Mouse (Mus musculus) limb, embryonic 14.5 days (tissue): ENCODE data around the gene Prrc2b. TPM values are rescaled to one million over a fixed set of nuclear protein-coding genes. Genes with fewer than 3 reads are reported as not detected.

Source experiments
- ATAC-seq: fragments of 200-750 bp; cut with Nextera tagmentation; 2 replicates; pipeline ENCODE4 v1.8.0; 2017; ENCODE audit warnings: low read depth, moderate number of reproducible peaks, moderate TSS enrichment; ENCODE audit not compliant: low FRiP score
- DNase-seq: peaks from one replicate; pipeline ENCODE4 v3.0.0-alpha.2; 2015; ENCODE audit warnings: low spot score
- H3K27ac ChIP-seq: fragments of 300-500 bp; sonication (generic); replicated peaks from 2 replicates; pipeline ENCODE4 v1.5.1; 2014; ENCODE audit warnings: low read depth, mild to moderate bottlenecking, low read length, moderate library complexity, mixed read lengths
- H3K27me3 ChIP-seq: fragments of 300-500 bp; sonication (generic); 2 replicates; pipeline ENCODE4 v1.6.1; 2014; ENCODE audit warnings: low read length, mixed read lengths; ENCODE audit not compliant: control insufficient read depth, insufficient read depth
- H3K36me3 ChIP-seq: fragments of 300-500 bp; sonication (generic); 2 replicates; pipeline ENCODE4 v1.6.1; 2014; ENCODE audit warnings: mild to moderate bottlenecking, low read length, moderate library complexity, mixed read lengths; ENCODE audit not compliant: control insufficient read depth, insufficient read depth
- H3K4me1 ChIP-seq: fragments of 300-500 bp; sonication (generic); 2 replicates; pipeline ENCODE4 v1.6.1; 2014; ENCODE audit warnings: antibody characterized with exemption, low read length, mixed read lengths; ENCODE audit not compliant: control insufficient read depth, insufficient read depth
- H3K4me2 ChIP-seq: fragments of 300-500 bp; sonication (generic); replicated peaks from 2 replicates; pipeline ENCODE4 v1.6.1; 2014; ENCODE audit warnings: low read depth, mild to moderate bottlenecking, low read length, moderate library complexity; ENCODE audit not compliant: severe bottlenecking
- H3K4me3 ChIP-seq: fragments of 300-500 bp; sonication (generic); replicated peaks from 2 replicates; pipeline ENCODE4 v1.5.1; 2014; ENCODE audit warnings: low read length
- H3K9ac ChIP-seq: fragments of 300-500 bp; sonication (generic); 2 replicates; pipeline ENCODE4 v1.6.1; 2014; ENCODE audit warnings: mild to moderate bottlenecking, low read depth, low read length, moderate library complexity; ENCODE audit not compliant: severe bottlenecking
- H3K9me3 ChIP-seq: fragments of 300-500 bp; sonication (generic); 2 replicates; pipeline ENCODE4 v1.6.1; 2016; ENCODE audit warnings: low read length; ENCODE audit not compliant: control insufficient read depth
- POLR2A ChIP-seq: fragments of 200-500 bp; IDR thresholded peaks from 2 replicates; pipeline ENCODE4 v1.8.0; 2012; ENCODE audit warnings: inconsistent platforms, mild to moderate bottlenecking, moderate library complexity, borderline replicate concordance; ENCODE audit not compliant: insufficient read depth, insufficient read length; ENCODE audit errors: extremely low read depth
- WGBS: fragments of 180-500 bp; shearing (Covaris S2); extraction: QIAGEN DNeasy Blood & Tissue Kit; methylation state at CpG from one replicate; pipeline ENCODE4 v1.1.7; 2014; 5-methylcytosine and 5-hydroxymethylcytosine counted together
- polyA plus RNA-seq, 2 experiments: library from polyadenylated mRNA; depleted of rRNA in 1 of 2; stranded (reverse) in 1 of 2; unstranded in 1 of 2; fragments of >200 nt; fragmentation: Nextera tagmentation in 1 of 2; extraction: Ambion mirVana in 1 of 2; gene quantifications; 2 replicates each; pipeline versions ENCODE4 v1.2.1 to v1.2.3; 2012 to 2014

Prrc2b gene
- polyA plus RNA-seq, 2 experiments, result 74.6 to 78.2 TPM

DNA sequence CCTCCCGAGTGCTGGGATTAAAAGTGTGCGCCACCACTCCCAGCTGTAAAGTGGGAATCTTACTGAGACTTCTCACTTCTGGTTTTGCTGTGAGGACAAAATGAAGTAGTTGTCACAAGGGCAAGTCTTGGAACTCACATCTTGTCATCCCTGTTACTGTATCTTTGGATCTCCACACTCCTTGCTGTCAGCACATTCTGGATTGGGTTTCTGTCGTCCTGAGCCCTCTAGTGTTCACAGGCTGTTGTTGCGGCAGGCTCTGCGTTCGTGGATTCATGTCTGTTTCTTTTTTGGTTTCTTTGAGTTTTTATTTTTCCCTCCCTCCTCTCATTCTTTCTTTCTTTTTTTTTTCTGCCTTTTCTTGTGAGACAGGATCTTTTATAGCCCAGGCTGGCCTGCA is 20.4 kb upstream of the Prrc2b start:
- 30% methylated on average over 6 of the region's 6 CpGs for WGBS
- TF ChIP-seq POLR2A, result no peak
- no peak overlapping the region for H3K27ac ChIP-seq
- no peak overlapping the region for H3K4me2 ChIP-seq
- ATAC-seq (no peak), DNase-seq (peak; percentile 66)
- no peaks in the 10 kb centered on the region for H3K9me3 ChIP-seq
- H3K4me1 ChIP-seq, result no peaks in the 10 kb centered on the region
- H3K27me3 ChIP-seq, result no peaks in the 10 kb centered on the region
- H3K4me3 ChIP-seq, result no peak overlapping the region
- H3K36me3 ChIP-seq, result no peaks in the 10 kb centered on the region
- no peak overlapping the region for H3K9ac ChIP-seq

- Histone ChIP-seq H3K27me3 (no peaks in the 10 kb centered on the region), H3K27ac (no peak overlapping the region), H3K4me1 (no peaks in the 10 kb centered on the region), H3K4me3 (no peak overlapping the region), H3K36me3 (no peaks in the 10 kb centered on the region), H3K4me2 (no peak overlapping the region), H3K9me3 (no peaks in the 10 kb centered on the region), H3K9ac (no peak overlapping the region)
- no peak for DNase-seq
- TF ChIP-seq POLR2A, result no peak
- 82% methylated on average over 9 of the region's 9 CpGs for WGBS
- ATAC-seq, result no peak
These were observed 19.6 kb upstream of the Prrc2b start for GRCm38 (mm10) chr2:32131205-32131834.

GRCm38 (mm10) chr2:32131866-32132566 is 18.9 kb upstream of the Prrc2b start:
- Histone ChIP-seq H3K9me3 (no peaks in the 10 kb centered on the region), H3K27ac (no peak overlapping the region), H3K4me3 (no peak overlapping the region), H3K4me1 (no peaks in the 10 kb centered on the region; the same call in 1 of the 2 replicates), H3K4me2 (no peak overlapping the region), H3K9ac (no peak overlapping the region), H3K27me3 (no peaks in the 10 kb centered on the region), H3K36me3 (no peaks in the 10 kb centered on the region)
- no peak for TF ChIP-seq POLR2A
- DNase-seq, result no peak
- WGBS, result 59% methylated on average over 6 of the region's 6 CpGs
- ATAC-seq, result no peak

GRCm38 (mm10) chr2:32132567-32132992 is 18.3 kb upstream of the Prrc2b start:
- ATAC-seq (no peak), DNase-seq (no peak)
- Histone ChIP-seq H3K9me3 (no peaks in the 10 kb centered on the region), H3K27ac (no peak overlapping the region), H3K4me2 (no peak overlapping the region), H3K4me1 (peaks cover 5% of the 10 kb centered on the region; the same call in 1 of the 2 replicates), H3K27me3 (no peaks in the 10 kb centered on the region), H3K4me3 (no peak overlapping the region), H3K9ac (no peak overlapping the region), H3K36me3 (no peaks in the 10 kb centered on the region)
- WGBS, result 9% methylated on average over 12 of the region's 12 CpGs
- TF ChIP-seq POLR2A, result no peak

DNA sequence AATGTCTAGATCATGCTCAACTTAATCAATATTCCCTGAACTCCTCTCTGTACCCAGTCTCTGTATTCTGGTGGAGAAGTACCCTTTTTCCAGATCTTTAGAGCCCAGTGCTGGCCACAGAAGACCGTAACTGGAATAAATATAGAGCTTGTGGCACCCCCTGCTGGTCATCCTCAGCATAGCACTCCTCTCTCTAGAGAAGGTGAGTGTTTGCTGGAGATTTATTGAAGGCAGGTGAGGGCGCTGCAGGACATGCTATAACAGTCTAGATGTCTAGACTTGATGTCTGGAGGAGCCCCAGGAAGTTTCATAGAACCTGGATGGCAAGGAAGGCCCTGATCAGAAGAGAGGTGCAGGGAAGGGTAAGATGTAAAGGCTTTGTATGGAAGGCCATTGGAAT is 16.8 kb upstream of the Prrc2b start:
- Histone ChIP-seq H3K4me3 (no peak overlapping the region), H3K9me3 (no peaks in the 10 kb centered on the region), H3K36me3 (no peaks in the 10 kb centered on the region), H3K4me1 (peaks cover 5% of the 10 kb centered on the region; the same call in 1 of the 2 replicates), H3K27me3 (no peaks in the 10 kb centered on the region), H3K9ac (no peak overlapping the region), H3K27ac (no peak overlapping the region), H3K4me2 (no peak overlapping the region)
- DNase-seq (peak; percentile 88), ATAC-seq (no peak)
- WGBS, result 4% methylated on average over 2 of the region's 2 CpGs
- TF ChIP-seq POLR2A, result no peak
